Mouse (Mus musculus) embryonic facial prominence, embryonic 11.5 days (tissue): ENCODE measurements around the gene Slc47a1. TPM values are rescaled to one million over a fixed set of nuclear protein-coding genes. Genes with fewer than 3 reads are reported as not detected.

Experiments used
- ATAC-seq: fragments of 200-750 bp; cut with Nextera tagmentation; replicated peaks from 2 replicates; pipeline ENCODE4 v1.8.0; 2017; ENCODE audit warnings: low read depth; ENCODE audit not compliant: insufficient number of reproducible peaks, low FRiP score, low TSS enrichment
- DNase-seq: peaks from one replicate; pipeline ENCODE4 v3.0.0-alpha.2; 2015; ENCODE audit warnings: low spot score
- H3K27ac ChIP-seq: fragments of 300-500 bp; sonication (generic); replicated peaks from 2 replicates; pipeline ENCODE4 v1.5.1; 2014; ENCODE audit warnings: mild to moderate bottlenecking, low read depth, low read length, control low read depth
- H3K27me3 ChIP-seq: fragments of 300-500 bp; sonication (generic); 2 replicates; pipeline ENCODE4 v1.6.1; 2014; ENCODE audit warnings: mild to moderate bottlenecking, low read length, moderate library complexity, mixed read lengths; ENCODE audit not compliant: control insufficient read depth, insufficient read depth
- H3K36me3 ChIP-seq: fragments of 300-500 bp; sonication (generic); replicated peaks from 2 replicates; pipeline ENCODE4 v1.6.1; 2014; ENCODE audit warnings: low read depth, mild to moderate bottlenecking, low read length, moderate library complexity, mixed read lengths; ENCODE audit not compliant: control insufficient read depth, insufficient read depth
- H3K4me1 ChIP-seq: fragments of 300-500 bp; sonication (generic); 2 replicates; pipeline ENCODE4 v1.6.1; 2014; ENCODE audit warnings: low read length, mixed read lengths; ENCODE audit not compliant: control insufficient read depth, insufficient read depth
- H3K4me2 ChIP-seq: fragments of 300-500 bp; sonication (generic); 2 replicates; pipeline ENCODE4 v1.6.1; 2014; ENCODE audit warnings: low read depth, mild to moderate bottlenecking, control low read depth, low read length, moderate library complexity
- H3K4me3 ChIP-seq: fragments of 300-500 bp; sonication (generic); 2 replicates; pipeline ENCODE4 v1.5.1; 2014; ENCODE audit warnings: low read depth, low read length, control low read depth
- H3K9ac ChIP-seq: fragments of 300-500 bp; sonication (generic); replicated peaks from 2 replicates; pipeline ENCODE4 v1.6.1; 2014; ENCODE audit warnings: mild to moderate bottlenecking, control low read depth, low read length
- H3K9me3 ChIP-seq: fragments of 300-500 bp; sonication (generic); replicated peaks from 2 replicates; pipeline ENCODE4 v1.6.1; 2016; ENCODE audit warnings: mild to moderate bottlenecking, low read length, inconsistent platforms, mixed read lengths; ENCODE audit not compliant: control insufficient read depth
- WGBS: fragments of 180-500 bp; shearing (Covaris S2); extraction: QIAGEN DNeasy Blood & Tissue Kit; methylation state at CpG from one replicate; pipeline ENCODE4 v1.1.7; 2014; 5-methylcytosine and 5-hydroxymethylcytosine counted together
- polyA plus RNA-seq: library from polyadenylated mRNA; unstranded; fragments of >200 nt; fragmentation: Nextera tagmentation; extraction: Ambion mirVana; gene quantifications from 2 replicates; pipeline ENCODE4 v1.2.1, GENCODE M21; 2014

The Slc47a1 gene
- polyA plus RNA-seq, 1 experiment from 2014 or later: 0.48 TPM

- H3K36me3 ChIP-seq: no peaks in the 10 kb centered on the region
- WGBS: 79% methylated on average over 10 of the region's 10 CpGs
- H3K4me3 ChIP-seq: no peak overlapping the region
- DNase-seq (no peak), ATAC-seq (no peak)
- H3K4me1 ChIP-seq: peaks cover 1% of the 10 kb centered on the region; the same call in 1 of the 2 replicates
- no peak overlapping the region for H3K9ac ChIP-seq
- H3K27me3 ChIP-seq: peaks cover 8% of the 10 kb centered on the region
- no peak overlapping the region for H3K4me2 ChIP-seq
- no peak overlapping the region for H3K27ac ChIP-seq
- no peaks in the 10 kb centered on the region for H3K9me3 ChIP-seq
These were observed 40.6 kb downstream of the Slc47a1 start for GRCm38 (mm10) chr11:61337586-61337985.

GRCm38 (mm10) chr11:61320904-61321687 lies 57.0 kb downstream of the Slc47a1 start:
- DNase-seq (no peak), ATAC-seq (no peak)
- Histone ChIP-seq H3K9ac (no peak overlapping the region), H3K4me2 (no peak overlapping the region), H3K4me1 (no peaks in the 10 kb centered on the region), H3K36me3 (no peaks in the 10 kb centered on the region), H3K9me3 (no peaks in the 10 kb centered on the region), H3K27me3 (no peaks in the 10 kb centered on the region), H3K27ac (no peak overlapping the region), H3K4me3 (no peak overlapping the region)
- 73% methylated on average over 10 of the region's 10 CpGs for whole genome bisulfite sequencing

GRCm38 (mm10) chr11:61319923-61320567 lies 58.1 kb downstream of the Slc47a1 start:
- no peak overlapping the region for H3K9ac ChIP-seq
- H3K9me3 ChIP-seq: no peaks in the 10 kb centered on the region
- no peak overlapping the region for H3K4me2 ChIP-seq
- no peaks in the 10 kb centered on the region for H3K4me1 ChIP-seq
- no peaks in the 10 kb centered on the region for H3K27me3 ChIP-seq
- no peak overlapping the region for H3K27ac ChIP-seq
- H3K4me3 ChIP-seq: no peak overlapping the region
- 65% methylated on average over 3 of the region's 3 CpGs for WGBS
- DNase-seq (no peak), ATAC-seq (no peak)
- no peaks in the 10 kb centered on the region for H3K36me3 ChIP-seq

GRCm38 (mm10) chr11:61319233-61319922 lies 58.8 kb downstream of the Slc47a1 start:
- Histone ChIP-seq H3K27ac (no peak overlapping the region), H3K4me3 (no peak overlapping the region), H3K9me3 (no peaks in the 10 kb centered on the region), H3K4me1 (no peaks in the 10 kb centered on the region), H3K9ac (no peak overlapping the region), H3K4me2 (no peak overlapping the region), H3K27me3 (no peaks in the 10 kb centered on the region), H3K36me3 (no peaks in the 10 kb centered on the region)
- DNase-seq: no peak
- no peak for ATAC-seq
- 56% methylated on average over 12 of the region's 12 CpGs for WGBS

- ATAC-seq: no peak
- H3K4me2 ChIP-seq: no peak overlapping the region
- no peaks in the 10 kb centered on the region for H3K27me3 ChIP-seq
- no peaks in the 10 kb centered on the region for H3K4me1 ChIP-seq
- WGBS: 79% methylated on average over 2 of the region's 2 CpGs
- no peak overlapping the region for H3K4me3 ChIP-seq
- no peaks in the 10 kb centered on the region for H3K9me3 ChIP-seq
- H3K36me3 ChIP-seq: no peaks in the 10 kb centered on the region
- no peak overlapping the region for H3K9ac ChIP-seq
- H3K27ac ChIP-seq: no peak overlapping the region
- DNase-seq: no peak
These were observed 61.3 kb downstream of the Slc47a1 start for GRCm38 (mm10) chr11:61316864-61317263.

GRCm38 (mm10) chr11:61310321-61310720 lies 67.8 kb downstream of the Slc47a1 start:
- no peak for DNase-seq
- H3K4me1 ChIP-seq: no peaks in the 10 kb centered on the region
- no peak overlapping the region for H3K9ac ChIP-seq
- no peaks in the 10 kb centered on the region; the same call in 1 of the 2 replicates for H3K9me3 ChIP-seq
- H3K4me3 ChIP-seq: no peak overlapping the region
- no peak overlapping the region for H3K4me2 ChIP-seq
- no peak for ATAC-seq
- H3K27me3 ChIP-seq: no peaks in the 10 kb centered on the region
- WGBS: 58% methylated on average over 7 of the region's 7 CpGs
- no peaks in the 10 kb centered on the region for H3K36me3 ChIP-seq
- H3K27ac ChIP-seq: no peak overlapping the region

GRCm38 (mm10) chr11:61309831-61310230 lies 68.3 kb downstream of the Slc47a1 start:
- H3K27me3 ChIP-seq: no peaks in the 10 kb centered on the region
- 57% methylated on average over 12 of the region's 12 CpGs for WGBS
- no peak for ATAC-seq

GRCm38 (mm10) chr11:61307795-61308194 lies 70.3 kb downstream of the Slc47a1 start:
- Histone ChIP-seq H3K4me3 (no peak overlapping the region), H3K27ac (no peak overlapping the region), H3K9me3 (no peaks in the 10 kb centered on the region; the same call in 1 of the 2 replicates), H3K36me3 (no peaks in the 10 kb centered on the region), H3K4me1 (no peaks in the 10 kb centered on the region), H3K9ac (no peak overlapping the region), H3K27me3 (no peaks in the 10 kb centered on the region), H3K4me2 (no peak overlapping the region)
- ATAC-seq (no peak), DNase-seq (no peak)
- 32% methylated on average over 7 of the region's 7 CpGs for WGBS

More at GRCm38 (mm10) chr11:61309831-61310230, 68.3 kb downstream of the Slc47a1 start:
- Histone ChIP-seq H3K9ac (no peak overlapping the region), H3K4me1 (no peaks in the 10 kb centered on the region), H3K4me2 (no peak overlapping the region), H3K4me3 (no peak overlapping the region), H3K27ac (no peak overlapping the region), H3K9me3 (no peaks in the 10 kb centered on the region; the same call in 1 of the 2 replicates), H3K36me3 (no peaks in the 10 kb centered on the region)
- no peak for DNase-seq
